Mouse (Mus musculus): Measurements from ENCODE around the gene Ldlrap1.

The Ldlrap1 gene

DNA sequence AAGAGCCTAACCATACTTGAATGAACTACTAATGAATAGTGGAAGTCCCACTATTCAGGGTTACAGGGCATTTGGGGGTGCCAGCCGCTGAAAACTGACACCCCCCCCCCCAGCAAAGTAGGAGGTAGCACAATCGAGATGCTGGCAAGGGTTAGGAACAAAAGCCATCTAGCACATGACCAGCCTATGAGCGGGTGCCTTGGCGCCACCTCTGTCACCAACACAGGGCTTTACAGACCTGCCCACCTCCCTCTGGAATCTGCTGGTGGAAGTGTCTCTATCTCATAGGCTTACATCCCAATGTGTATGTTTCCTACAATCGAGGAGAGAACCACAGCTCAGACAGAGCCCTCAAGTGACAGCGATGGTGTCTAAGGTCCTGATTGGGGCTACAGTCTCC lies 17.0 kb downstream of the Ldlrap1 start:
- no peak for DNase-seq (ENCODE audit: low spot score)

DNA sequence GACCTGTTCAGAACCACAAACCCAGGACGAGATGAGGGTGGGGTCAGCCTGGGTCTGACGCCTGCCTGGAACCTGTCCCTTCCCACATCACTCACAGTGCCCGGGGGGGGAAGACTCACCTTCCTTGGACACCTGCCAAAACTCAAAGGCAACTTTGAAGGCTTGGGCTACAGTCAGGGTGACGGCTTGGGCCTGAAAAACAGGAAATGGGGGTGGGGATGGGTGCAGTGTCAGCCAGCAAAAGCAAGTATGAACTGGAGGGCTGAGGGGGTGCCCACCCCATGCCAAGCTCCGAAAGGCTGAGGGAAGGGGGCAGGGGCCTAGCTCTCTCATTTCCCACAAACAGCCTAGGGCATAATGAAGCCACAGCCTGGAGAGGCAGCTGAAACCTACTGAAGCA lies 17.6 kb downstream of the Ldlrap1 start:
- DNase-seq (ENCODE audit: low spot score), result no peak

DNA sequence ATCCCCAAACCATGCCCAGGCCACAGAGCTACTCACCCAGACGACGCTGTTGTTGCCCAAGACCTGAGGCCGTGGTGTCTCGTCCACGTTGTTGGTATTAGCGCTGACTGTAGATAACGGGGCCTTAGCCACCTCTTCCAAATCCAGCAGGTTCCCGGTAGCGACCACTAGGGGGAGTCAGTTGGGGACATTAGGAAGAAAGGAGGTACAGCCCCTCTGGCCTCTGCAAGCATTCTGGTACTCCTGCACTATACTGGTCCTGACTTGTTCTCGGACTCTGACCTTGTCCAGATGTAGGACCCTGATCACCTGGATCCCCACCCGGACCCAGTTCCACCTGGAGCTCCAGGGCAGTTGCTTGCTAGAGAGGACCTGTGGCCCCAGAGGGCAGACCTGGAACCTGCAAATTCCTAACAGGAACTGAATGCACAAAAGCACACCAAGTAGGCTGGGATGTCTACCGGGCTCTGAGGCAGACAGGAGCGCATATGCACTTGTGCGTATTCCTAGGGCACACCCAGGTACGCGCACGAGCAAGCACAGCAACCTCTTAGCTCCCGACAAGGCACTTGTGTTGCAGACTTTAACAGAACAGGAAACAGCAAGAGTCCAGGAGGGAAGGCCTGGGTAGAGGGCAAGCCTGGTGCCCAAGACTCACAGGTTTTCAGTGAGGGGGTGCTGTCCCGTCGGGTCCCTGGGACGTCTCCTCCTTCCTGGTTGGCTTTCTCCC lies 18.4 kb downstream of the Ldlrap1 start:
- DNase-seq (ENCODE audit: low spot score), result peak; percentile 41

DNA sequence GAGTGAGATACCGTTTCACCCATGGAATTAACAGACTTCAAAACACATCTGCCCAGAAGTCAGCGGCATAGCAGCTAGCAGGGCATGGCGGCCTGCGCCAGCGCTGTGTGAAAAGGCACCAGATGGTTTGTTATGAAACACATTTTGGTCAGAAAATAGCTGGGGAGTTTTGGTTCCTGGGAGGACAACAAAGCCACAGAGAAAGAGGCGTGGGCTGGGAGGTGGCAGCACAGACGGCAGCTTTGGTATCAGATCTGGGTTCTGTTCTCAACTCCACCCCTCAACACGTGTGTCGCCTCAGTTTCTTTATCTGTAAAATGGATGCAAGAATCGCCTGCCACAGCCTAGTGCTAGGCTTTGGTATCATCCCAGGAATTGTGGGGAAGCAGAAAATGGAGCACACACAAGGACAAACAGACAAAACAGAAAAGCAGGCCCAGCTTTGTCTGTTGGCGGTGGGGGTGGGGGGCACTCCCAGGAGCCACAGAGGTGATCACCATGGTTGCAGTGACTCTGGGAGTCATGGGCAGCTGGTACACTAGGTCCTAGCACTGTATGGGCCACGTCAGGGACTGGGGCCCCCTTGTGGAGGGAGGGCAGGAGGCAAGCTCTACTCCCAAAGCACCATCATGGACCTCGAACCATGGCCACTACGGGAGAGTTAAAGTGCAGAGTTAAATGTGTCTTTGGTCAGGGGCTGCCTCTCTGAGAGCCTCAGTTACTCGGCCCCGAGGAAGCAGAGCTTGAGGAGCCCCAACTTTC lies 21.7 kb downstream of the Ldlrap1 start:
- no peak for DNase-seq (ENCODE audit: low spot score)

DNA sequence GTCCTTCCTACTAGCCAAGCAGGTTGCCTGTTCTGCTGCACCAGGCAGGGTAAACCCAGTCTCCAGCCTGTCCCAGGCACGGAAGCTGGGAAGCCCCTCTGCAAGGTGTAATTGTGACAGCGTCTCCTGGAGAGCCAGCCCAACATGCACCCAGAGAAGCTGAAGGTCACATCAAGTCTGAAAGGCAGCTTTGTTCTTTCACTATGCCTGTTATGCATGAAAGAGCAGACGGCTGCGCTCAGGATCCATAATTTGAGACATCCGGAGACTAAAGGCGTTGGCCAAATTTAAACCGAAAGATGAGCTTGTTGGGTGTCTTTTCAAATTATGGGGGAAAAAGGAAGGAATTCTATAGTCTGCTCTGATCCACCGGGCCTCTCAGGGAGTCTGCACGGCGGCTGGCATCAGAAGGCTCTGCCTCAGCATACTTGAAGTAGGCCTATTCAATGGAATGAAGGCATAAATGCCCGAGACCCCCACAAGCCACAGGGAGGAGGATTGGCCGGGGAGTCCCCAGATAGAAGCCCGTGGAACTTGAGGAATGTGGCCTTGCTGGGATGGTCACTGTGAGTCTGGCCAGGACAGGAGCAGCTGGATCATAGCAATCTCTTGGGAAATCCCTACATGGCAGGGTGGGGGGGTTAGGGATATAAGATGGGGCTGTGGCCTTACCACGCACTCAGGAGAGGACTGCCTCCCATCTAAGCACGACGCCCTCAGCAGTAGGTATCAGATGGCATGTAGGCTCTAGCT lies 23.8 kb downstream of the Ldlrap1 start:
- no peak for DNase-seq (ENCODE audit: low spot score)

DNA sequence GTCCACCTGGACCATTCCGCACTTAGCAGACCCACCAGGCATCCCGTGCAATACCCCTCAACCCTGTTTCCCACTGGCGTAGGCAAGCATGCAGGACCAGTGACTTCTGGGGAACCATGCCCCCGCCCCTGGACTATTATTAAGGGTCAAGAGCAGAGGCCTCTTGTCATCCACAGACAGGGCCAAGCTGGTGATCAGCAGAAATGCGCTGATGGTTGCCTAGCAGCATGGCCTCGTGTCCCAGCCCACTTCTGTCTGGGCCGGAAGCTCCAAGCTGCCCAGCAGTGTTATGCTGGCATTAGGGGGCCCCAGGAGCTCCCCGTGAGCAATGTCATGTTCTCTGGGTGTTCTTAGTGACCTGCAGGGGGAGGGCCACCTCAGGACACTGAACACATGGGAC lies 25.9 kb downstream of the Ldlrap1 start:
- no peak for DNase-seq (ENCODE audit: low spot score)

DNA sequence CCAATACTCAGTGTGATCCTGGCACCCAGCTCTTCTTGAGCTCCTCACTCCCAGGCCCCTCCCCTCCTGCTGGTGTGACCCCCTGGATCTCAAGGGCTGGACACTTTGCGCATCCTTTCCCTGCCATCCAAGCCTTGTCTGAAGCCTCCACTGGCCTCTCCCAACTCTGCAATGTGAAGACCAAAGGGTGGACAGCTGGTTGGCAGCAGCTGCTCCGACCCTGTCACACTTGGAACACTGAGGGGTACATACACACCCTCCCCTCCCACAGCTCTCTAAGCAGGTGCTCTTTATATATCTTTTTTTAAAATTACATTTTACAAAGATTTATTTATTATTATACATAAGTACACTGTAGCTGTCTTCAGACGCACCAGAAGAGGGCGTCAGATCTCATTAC lies 27.6 kb downstream of the Ldlrap1 start:
- no peak for DNase-seq (ENCODE audit: low spot score)

DNA sequence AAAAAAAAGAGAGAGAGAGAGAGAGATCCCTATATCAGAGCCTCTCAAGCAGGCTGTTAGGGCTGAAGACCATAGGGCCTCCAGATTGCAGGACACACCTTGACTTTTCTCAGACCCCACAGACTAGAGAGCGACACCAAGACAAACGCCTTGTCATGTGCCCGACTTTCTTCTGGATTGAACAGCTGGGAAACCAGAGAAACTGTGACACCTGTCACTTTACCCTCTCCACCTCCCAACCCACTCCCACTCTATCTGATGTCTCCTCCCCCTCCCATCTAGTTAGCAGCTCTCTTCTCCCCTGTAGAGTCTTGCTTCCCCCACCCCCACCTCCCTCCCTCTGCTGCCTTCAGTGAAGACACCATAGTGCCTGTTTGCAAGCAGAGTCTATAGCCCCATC lies 28.3 kb downstream of the Ldlrap1 start:
- DNase-seq (ENCODE audit: low spot score), result no peak

DNA sequence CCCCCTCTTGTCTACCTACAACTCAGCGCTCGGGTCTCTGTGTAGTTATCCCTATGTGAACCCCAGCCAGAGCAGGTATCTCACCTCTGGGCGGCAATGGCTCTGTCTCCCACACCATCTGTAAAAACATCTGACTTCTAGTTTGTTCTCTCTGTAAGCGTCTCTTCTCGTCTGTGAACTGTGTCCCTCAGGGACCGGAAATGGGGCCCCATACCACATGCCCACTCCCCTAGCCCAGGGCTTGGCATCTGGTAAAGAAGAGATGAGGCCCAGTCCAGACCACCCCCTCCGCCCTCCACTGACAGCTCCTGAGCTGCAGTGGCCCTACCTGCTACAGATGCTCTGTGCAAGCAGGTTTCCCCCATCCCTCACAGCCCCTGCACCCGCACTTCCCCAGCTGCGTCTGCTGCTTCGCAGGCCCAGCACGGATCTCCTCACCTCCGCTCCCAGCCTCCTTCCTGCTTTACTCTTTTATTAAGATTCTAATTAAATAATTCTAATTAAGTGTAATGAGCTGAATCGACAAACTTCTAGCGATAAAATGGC lies 30.4 kb downstream of the Ldlrap1 start:
- no peak for DNase-seq (ENCODE audit: low spot score)

DNA sequence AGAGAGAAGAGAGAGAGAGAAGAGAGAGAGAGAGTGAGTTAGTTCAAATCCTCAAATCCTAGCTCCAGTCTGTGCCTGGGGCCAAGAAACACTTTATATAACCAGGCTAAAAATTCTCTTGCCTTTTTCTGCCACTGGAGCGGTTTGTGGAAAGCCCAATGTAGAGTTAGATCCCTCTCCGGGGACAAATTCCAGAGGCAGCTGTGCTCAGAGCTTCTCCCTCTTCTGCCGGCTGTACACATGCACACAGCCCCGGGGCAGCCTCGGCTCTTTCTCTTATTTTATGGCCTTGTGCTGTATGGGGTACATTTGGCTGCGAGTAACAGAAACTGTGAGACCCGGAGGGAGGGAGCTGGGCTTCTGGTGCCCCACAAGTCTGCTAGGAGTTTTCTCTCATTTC lies 31.7 kb downstream of the Ldlrap1 start:
- DNase-seq (ENCODE audit: low spot score), result no peak

DNA sequence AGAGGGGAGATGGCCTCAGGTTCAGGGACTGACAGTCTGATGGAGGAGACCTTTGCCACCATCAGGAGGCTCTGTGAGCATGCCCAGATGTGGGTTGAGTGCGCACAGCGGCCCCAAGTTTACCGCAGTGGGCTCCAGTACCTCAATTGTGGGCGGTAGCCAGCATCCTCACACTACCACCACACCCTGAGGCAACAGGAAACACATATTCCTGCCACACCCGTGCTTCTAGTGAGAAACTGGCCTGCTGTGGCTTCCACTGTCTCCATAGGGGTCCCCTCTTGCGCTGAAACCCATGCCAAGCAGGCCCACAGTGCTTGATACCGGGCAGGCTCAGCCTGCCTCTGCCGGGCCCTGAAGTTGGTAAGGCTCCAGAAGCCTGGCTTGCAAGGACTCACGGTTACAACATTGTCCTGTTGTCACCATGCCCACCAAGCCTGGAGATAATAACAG lies 33.2 kb downstream of the Ldlrap1 start:
- DNase-seq (ENCODE audit: low spot score), result no peak

DNA sequence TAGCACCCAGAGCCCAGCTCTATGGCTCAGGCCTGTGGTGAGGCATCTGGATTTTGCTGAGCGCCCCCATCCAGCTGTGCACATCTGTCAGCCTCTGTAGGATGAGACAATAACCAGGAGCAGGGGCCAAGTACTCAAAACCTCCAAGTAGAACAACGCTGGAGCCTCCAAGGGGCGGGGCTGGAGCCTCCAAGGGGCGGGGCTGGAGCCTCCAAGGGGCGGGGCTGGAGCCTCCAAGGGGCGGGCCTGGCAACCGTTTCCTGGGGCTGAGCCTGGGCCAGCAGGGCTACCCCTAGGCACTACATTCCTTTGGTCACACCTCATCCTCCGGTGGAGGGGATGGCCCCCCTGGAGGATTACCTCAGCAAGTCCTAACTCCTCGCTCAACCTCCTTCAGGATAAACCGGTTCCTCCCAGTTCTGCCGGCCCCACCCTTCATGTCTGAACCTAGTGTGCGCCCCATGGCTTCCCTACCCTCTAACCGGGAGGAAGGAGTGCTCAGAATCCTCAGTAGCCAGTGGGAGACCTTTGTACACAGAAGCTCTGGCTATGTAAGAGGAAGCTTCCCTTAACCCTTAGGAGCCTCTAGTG lies 33.7 kb downstream of the Ldlrap1 start:
- DNase-seq (ENCODE audit: low spot score), result peak; percentile 76

DNA sequence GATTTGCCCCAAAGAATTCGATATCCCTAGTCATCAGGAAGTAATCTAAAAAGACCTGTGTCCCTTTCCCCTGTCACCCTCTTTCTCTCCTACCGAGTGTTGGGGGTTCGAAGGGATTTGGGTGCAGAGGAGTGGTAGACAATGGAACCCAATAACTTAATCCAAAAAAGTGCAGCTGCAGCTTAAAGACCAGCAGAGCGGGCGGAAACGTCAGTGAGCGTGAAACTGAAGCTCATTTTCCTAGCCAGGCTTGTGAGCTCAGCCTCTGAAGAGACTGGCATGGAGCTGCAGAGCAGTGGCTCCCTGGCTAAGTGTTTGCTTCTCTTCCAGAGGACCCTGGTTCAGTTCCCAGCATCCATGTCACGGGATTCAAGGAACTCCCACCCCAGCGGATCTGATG lies 34.5 kb downstream of the Ldlrap1 start:
- no peak for DNase-seq (ENCODE audit: low spot score)

DNA sequence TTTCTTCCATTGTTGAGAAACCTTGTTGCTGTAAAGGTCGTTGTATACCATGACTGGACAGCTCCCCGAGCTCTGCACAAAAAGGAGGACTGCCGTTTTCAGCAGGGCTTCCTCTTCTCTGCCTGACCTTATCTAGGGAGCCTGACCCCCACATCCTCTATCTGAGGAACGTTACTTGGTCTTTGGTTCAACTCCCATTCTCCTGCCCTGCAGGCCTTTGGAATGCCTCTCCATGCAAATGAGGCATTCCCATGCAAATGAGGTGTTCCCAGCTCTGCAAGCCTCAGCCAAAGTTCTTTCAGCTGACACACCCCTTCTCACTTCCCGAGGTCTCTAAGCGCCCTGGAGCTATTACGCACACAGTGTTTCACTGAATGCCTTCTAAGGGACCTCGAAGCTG lies 37.7 kb downstream of the Ldlrap1 start:
- peak; percentile 44 for DNase-seq (ENCODE audit: low spot score)

DNA sequence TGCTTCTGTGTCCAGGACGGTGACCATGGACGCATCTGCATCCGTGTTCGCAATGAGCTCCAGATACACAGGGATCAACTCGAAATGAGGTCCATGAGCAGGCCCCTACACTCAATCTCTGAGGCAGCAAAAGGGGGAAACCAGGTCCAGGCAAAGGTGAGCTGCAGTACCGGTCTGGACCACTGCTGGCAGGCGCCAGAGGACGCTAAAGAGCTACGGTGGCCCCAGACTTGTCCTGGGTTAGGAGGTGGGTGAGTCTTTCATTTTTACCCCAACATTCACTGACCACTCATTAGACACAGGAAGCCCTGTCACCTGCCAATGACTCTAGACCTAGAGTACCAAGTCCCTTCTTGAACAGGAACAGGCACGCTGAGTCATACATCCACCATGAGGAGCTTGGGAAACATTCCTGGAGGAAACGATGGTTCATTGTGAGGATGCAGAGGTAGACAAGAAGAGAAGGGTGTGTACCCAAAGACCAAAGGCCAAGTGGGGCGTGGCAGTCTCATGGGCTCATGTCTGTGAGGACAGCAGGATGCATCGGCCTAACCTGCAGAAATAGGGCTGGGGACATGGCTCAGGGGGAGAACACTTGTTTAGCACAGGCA lies 42.0 kb downstream of the Ldlrap1 start:
- DNase-seq (ENCODE audit: low spot score), result no peak

DNA sequence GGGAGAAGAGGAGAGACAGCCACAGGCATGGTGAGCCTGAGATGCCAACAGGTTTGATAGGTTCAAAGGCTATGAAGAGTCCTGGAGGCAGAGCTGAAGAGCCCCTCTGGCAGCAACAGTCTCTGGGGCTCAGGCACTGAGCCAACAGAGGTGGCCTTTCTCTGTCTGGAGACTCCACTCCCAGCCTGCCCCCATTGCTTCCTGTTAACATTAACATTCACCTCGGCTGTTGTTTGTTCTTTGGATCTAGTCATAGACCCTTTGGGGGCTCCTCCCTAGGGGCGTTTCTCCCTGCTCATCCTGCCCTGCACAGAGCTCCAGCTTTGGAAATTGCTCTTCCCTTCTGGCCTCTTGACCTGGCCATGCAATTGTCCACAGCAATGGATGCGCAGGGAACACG lies 42.9 kb downstream of the Ldlrap1 start:
- DNase-seq (ENCODE audit: low spot score), result peak; percentile 32

DNA sequence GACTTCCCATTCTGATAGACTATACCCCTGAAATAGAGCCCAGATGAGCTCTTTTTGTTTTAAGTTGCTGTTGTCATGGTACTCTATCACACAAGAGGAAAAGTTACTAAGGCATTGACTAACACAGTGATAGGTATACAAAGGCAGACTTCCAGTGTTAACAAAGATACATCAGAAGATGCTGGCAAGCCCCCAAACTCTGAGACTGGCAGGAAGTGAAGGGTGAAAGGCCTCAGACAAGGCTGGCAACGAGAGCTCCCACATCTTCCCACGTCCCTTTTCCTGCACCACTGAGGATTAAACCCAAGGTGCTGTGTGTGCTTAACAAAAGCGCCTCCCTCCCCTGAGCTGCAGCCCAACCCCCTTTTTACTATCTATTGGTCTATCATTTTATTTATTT lies 44.6 kb downstream of the Ldlrap1 start:
- DNase-seq (ENCODE audit: low spot score), result no peak

DNA sequence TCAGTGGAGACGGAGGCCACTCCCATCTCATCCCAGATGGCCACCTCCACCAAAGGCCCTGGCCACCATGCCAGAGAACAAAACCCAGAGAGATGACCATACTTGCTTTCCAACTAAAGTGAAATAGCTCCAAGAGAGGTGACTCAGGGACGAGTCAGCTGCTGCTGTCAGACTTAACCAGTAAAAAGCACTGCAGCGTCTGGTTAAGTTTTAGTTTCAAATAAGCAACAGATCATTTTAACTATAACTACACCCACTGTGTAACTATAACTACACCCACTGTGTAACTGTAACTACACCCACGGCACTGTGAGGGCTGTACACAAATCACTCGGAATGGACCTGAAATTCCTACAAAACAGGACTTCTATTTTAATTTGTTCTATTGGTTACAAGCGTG lies 46.7 kb downstream of the Ldlrap1 start:
- DNase-seq (ENCODE audit: low spot score), result no peak

DNA sequence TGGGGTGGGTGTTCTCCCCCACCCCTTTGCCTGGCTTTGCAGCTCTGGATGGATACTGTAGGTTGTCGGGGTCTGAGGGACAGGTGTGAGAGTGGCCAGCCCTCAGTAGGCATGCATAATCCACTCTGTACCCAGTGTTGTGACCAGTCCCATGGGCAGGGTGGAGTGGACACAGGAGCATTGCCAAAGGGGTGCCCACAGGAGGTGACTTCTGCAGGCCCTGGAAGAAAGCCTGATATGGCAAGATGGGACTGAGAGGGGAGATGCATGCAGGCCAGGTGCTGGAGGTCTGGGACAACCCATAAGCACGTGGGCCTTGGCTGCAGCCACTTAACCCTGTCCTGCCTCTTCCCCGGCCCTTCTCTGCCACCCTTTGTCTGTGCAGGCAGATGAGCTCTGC lies 47.5 kb downstream of the Ldlrap1 start:
- no peak for DNase-seq (ENCODE audit: low spot score)

DNA sequence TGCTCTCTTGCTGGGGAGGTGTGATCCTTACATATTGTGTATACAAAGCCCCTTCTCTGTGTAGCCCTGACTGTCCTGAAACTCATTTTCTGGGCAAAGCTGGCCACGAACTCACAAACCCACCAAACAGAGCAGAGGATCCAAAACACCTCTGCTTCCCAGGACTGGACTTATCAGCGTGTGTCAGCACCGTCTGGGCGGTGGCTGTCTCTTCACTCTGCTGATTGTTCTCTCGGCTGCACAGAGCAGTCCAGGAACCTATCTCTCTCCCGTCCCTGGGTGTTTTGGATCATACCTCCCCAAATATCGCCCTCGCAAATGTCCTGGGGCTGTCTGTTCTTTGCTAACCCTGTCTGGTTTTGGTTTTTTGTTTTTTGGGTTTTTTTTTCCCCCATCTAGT lies 48.3 kb downstream of the Ldlrap1 start:
- DNase-seq (ENCODE audit: low spot score), result no peak

DNA sequence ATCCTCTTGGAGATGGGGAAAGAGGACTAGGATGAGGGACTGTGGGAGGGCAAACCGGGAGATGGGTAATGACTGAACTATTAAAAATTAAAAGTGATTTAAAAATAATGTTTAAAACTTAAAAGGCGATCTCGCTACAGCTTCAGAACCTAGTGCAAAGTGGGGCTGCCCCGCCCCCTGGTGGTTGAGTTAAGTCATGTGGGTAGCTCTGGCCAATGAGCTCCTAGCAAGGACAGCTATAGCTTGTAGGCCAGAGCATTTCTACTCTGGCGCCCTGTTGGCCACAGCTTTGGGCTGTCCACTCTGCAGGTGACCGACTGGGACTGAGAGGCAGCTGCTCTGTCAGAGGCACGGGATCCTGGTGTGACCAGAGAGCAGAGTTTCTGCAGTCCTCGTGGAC lies 53.9 kb downstream of the Ldlrap1 start:
- DNase-seq (ENCODE audit: low spot score), result peak; percentile 75

DNA sequence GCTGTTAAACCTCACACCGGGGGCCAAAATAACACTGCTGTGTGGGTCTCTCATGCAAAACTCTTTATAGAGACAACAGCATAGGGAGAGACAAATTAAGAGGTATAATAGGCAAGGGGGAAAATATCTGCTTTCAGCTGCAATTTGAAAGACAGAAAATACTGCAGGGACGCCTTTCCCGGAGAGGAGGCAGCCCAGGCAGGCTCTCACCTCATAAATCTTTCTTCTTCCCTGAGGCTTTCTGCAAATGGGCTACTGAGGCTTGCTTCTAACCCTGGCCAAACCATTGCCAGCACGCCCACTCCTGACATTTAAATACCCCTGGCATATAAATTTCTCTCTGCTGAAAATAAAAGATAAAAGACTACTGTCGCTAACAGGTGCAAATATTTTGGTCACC lies 62.5 kb downstream of the Ldlrap1 start:
- no peak for DNase-seq (ENCODE audit: low spot score)
